Mouse (Mus musculus): ENCODE measurements around the gene Rap1a.
A peak's percentile ranks its signal among the peaks of the same experiment; 100 is the strongest.

The Rap1a gene

DNA sequence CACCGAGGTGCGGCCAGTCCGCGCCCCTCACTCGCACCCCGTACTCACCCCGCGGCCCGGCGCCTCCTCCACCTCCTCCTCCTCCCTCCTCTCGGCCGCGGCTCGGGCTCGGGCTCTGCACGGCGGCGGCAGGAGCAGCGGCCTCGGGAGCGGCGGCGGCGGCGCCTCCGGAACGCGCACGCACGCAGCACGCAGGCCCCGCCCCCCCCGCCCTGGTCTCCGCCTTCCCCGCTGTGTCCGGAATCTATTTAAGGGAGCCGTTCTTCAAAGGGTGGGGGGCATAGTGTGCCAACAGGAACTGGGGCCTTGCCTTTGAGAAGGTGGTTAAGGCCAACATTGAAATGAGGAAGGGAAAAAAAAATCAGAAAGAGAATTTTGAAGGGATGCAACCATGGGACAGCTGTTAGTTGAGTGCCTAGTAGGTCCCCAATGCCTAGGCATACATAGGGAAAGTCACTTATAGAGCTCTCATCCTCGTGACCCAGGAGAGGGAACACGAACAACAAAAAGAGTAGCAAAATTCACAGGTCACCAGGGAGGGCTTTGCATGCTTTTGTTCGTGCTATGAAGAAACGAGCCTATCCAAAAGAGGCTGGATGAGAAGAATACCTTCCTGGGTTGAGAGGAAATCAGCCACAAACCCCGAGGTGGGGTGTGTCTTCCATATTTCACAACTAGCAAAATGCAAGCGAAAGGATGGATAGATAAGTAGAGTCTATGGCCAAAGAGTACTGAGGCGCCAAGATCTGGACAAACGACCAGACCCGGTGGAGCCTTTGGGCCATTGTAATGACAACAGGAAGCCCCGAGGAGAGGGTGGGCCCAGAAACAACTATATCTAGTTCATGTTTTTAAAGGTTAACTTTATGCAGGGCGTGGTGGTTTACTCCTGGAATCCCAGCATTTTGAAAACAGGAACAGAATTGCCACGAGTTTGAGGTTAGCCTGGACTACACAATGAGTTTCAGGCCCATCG lies at the start of gene Rap1a:
Gene Rap1a (minus strand): TSS at position 146 of the 976 bp plus-strand sequence.
- DNase-seq (ENCODE audit: low spot score in 2 of 2) = peak; percentile 51 to 76

DNA sequence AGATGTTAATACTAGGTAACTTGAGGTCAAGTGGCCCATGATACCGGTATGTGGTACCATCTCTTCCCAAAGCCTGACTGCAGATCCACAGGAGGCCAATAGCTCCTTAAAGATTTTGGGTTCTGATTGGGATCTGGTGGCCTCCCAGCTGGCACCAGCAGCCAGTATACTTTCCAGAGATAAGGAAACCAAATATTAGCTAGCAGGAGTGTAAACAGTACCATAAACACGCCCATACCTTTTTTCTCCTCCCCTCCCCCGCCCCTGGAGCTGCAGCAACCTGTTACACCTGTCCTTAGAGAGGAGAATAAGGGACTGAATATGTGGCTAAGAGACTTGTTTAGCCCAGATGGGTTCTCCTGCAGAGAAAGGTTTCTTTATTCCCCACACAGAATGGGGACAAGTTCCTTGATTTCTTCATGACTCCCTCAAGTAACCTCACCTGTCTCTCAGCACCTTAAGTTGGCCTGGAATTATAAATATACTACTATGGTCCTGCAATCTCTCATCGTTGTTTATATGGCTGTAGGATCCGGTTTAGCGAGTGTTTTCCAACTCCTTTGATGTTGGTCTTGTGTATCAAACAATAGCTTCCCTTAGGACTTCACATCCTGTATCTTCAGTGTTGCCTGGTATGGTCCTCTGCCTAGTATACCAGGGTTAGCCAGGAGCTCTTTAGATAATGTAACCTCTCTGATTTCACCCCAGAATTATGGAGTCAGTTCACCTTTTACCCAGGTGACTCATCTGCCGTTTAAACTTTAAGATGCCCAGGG lies 45.3 kb upstream of the Rap1a start:
- DNase-seq (ENCODE audit: low spot score in 2 of 2) = no peak

DNA sequence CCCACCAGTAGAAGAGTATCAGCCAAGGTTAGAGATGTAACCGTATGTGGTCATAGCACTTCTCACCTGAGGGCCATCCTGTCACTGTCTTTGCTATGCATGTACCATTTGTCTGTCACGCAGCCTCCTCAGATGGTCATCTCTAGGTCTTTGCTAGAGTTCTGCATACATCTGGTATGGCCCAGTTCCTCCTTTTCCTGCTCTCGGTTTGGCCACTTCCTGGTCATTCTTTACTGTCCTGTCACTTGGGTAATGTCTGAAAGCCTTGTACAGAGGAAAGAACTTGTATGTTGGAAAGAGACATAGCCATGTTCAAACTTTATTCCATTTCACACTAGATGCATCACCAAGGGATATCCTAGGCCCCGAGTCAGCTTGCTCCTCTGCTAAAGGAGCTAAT lies 38.7 kb upstream of the Rap1a start:
- no peak for DNase-seq (ENCODE audit: low spot score in 2 of 2)

DNA sequence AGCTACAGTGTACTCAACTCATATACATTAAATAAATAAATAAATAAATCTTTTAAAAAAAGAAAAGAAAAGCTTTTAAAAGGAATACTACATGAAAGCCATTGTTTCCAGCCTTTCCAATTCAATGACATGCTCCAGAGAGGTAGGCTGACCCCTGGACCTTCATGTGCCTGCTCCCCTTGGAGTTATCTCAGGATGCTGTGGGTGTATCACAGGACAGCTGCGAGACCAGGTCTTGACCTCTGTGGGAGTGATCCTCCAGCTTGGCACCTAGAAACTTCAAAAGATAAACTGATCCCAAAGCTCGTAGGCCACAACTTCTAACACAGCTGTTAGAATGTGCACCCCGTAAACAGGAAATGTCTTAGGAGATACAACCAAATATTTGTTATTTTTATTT lies 37.5 kb upstream of the Rap1a start:
- DNase-seq (ENCODE audit: low spot score in 2 of 2) = no peak

DNA sequence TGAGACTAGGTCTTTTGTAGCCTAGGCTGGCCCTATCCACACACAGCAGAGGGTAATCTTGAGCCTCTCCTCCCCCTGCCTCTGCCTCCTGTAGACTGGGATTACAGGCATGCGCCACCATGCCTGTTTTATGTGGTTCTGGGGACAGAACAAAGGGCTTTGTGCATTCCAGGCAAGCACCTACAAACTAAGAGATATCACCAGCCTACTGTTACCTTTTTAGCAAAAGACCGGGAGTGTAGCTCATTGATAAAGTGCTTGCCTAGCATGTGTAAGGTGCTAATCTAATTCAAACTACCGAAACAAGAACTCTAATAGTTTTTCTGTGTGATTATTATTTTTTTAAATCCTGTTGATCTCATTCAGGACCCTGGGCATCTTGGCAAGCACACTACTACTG lies 35.7 kb upstream of the Rap1a start:
- DNase-seq (ENCODE audit: low spot score in 2 of 2) = no peak

DNA sequence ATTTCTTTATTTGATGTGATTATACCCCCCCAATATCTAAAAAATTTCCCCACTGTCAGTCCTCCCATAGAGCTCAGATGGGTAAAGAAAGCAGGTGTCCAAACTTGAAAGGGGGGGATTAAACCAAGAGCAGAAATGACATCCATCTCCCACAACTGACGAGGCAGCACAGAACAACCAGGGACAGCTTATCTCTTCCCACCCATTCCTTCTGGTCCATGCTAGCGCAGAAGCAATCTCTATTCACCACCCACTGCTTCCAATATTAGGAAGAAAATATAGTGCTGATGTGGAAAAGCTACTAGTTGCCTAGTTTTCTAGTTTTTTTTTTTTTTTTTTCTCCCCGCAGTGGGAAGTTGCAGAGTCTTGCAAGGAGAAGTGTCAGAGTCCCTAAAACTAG lies 34.7 kb upstream of the Rap1a start:
- no peak for DNase-seq (ENCODE audit: low spot score in 2 of 2)

DNA sequence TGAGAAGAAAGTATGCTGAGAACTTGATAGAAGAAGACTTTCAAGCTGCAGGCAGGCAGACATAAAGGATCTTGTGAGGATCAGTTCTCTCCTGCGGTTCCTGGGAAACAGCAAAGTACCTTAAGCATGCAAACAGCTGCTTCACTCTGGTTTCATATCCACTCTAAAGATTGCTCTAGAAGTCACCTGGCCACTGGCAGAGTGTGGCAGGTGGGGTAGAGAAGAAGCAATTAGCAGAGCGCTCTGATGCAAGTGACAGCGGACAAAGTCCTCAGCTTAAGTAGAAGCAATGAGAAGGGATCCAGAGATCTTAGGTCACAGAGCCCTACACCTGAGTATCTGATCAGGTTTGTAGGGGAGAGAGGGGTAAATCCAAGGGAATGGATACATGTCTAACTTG lies 30.4 kb upstream of the Rap1a start:
- DNase-seq (ENCODE audit: low spot score in 2 of 2) = no peak

DNA sequence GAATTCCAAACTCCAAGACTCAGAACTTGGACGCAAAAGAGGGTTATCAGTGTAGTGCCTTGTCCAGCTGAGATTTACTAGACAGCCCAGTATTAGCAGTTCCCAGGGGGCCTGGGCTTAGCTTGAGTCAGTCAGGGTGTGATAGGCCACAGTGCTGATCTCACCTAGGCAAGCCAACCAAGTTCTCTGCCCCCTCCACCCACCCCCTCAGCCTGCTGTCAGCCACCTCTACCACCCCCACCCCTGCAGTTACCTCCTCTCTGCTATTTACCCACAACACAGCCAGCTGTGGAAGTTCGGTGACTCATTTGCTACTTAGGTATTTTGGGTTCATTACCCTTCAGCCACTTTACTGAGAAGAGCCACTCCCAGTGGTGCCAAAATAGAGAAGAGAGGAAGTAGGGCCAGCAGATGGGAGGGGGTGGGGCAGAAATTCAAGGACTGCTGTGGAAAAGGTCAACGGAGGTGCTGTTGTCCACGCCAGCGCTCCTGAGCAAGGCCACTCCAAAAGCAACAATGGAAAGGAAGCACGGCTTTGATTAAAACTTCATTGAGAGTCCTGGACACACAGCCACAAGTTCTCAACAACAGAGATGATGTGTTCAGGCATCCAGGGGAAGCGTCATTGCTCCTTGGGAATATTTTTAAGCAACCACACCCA lies 24.5 kb upstream of the Rap1a start:
- no peak for DNase-seq (ENCODE audit: low spot score in 2 of 2)

DNA sequence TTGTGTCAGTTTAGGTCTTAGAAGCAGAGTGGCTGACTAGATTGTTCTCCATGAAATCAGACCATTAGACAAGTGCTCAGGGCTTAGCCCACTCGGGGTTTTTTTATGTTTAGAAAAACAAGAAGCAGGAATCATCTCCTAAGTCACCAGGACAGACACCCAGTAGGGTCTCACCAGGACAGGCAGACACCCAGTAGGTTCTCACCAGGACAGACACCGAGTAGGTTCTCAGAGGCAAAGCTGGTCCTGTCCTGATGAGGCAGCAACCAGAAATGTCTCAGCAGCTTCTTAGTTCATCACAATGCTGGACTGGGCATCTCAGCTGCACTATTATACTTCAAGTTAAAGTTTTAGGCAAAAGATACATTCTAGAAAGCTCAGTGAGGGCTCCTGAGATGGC lies 23.6 kb upstream of the Rap1a start:
- no peak for DNase-seq (ENCODE audit: low spot score in 2 of 2)

DNA sequence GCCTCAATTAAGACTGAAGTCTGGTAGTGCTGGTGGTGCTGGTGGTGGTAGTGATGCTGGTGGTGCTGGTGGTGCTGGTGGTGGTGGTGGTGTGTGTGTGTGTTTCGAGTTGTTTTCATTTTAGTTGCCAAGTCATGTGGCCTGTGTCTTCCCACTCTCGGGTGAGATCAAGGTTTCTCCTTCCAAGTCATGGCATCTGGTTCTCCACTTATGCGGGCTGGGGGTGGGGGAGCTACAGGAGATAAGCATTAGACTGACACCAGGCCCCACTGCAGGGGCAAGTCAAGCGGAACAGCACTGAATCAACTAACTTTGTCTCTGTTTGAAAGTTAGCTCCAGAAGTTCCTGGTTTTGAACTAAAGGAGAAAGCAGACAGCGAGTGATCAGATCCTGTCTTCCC lies 23.0 kb upstream of the Rap1a start:
- no peak for DNase-seq (ENCODE audit: low spot score in 2 of 2)

DNA sequence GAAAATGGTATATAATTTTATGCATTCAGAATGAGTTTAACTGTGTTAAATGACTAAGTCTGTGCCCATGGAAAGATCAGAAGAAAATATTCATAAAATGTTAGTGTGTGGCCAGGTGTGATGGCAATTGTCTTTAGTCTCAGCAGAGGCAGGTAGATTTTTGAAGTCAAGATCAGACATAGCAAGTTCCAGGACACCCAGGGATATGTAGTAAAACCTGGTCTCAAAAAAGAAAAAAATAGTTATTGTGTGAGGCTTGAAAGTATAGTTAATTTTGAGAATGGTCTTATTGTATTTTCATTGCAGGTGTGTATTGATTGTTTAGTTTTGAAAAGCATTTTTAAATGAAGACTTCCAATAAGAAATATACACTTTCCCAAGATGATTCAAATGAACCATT lies 22.5 kb upstream of the Rap1a start:
- no peak for DNase-seq (ENCODE audit: low spot score in 2 of 2)

DNA sequence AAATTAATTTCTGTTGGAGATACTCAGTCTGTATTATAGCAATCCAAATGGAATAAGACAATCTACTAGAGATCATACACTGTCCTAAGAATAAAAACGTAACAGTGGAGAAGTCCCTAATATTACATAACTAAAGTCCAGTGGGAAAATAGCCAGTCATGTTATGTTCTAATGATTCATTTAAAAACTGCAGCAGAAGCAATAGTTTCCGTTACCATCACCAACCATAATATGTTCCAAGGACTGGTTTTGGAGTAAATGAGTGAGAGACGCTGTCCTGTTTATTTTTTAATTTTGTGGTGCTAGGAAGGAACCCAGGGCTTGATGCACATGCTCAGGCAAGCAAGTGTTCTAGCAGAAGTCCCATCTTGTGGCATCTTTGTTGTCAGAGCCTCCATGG lies 20.4 kb upstream of the Rap1a start:
- no peak for DNase-seq (ENCODE audit: low spot score in 2 of 2)

DNA sequence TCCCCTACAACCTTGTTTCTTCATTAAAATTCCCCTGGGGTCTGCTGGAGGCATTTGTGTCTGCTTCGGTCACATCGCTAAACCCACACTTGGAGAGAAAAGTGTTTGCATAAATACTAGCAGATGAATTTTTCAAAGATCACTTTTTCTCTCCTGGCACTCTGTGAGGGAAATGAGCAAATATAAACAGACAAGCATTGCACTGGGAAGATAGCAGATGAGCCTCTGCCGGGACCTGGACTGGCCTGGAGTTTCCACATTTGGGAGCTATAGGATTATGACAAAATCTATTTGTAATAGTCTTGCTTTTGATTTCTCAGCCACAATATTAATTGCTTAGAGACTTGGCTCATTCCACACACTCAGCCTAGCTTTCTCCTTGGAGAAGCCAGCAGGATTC lies 19.1 kb upstream of the Rap1a start:
- DNase-seq (ENCODE audit: low spot score in 2 of 2) = no peak

DNA sequence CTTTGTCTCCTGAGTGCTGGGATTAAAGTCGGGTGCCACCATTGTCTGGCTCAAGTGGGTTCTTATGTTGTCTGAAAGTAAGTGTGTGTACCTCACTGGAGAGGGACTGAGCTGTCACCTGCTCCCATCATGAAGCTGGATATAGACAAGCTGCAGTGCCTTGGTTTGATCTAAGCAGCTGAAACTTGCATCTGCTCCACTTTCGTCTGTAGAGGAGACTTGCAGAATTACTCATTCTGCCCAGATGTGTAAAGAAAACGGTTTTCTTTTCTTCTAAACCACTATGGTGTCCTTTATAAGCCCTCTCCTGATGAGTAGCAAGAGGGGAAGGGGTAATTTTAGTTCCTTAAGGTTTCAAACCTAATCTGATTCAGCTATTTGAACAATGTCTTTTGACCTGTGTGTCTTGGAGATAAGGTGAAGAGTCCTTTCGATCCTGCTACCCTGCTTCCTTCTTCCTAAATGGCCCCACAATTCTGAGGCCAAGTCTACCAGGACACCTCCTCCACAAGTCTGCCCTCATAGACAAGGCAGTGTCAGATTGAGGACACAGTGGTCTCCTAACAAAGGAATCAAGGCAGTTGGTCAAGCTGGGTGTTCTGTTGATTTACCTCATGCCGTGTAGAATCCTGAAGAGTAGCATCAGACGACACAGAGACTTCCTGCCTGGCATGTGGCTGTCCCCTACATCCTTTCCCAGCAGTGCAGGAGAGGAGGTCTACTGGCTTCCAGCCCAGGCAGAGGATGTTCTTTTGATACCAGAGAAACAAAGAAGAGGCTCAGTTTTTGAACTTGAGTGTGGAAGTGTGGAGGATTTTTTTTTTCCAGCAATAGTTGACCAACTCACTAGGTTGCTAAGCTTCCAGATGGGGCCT lies 17.2 kb upstream of the Rap1a start:
- no peak for DNase-seq (ENCODE audit: low spot score in 2 of 2)

DNA sequence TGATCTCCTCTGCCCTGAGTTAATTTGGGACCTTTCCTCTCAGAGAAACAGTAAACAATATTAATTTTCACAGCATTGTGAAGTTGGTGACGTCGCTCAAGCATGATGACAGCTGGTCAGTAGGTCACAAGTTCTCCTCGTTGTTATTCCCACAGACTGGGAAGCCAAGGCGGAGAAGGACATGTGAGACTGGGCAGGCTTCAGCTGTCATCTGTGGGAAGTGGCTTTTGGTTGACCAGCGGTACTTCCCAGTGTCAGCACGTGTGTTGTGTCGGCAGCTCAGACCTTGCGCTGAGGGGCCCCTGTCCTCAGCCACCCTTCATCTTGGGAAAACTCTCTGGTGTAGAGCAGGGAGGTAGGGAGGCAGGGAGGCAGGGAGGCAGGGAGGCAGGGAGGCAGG lies 15.0 kb upstream of the Rap1a start:
- no peak for DNase-seq (ENCODE audit: low spot score in 2 of 2)

DNA sequence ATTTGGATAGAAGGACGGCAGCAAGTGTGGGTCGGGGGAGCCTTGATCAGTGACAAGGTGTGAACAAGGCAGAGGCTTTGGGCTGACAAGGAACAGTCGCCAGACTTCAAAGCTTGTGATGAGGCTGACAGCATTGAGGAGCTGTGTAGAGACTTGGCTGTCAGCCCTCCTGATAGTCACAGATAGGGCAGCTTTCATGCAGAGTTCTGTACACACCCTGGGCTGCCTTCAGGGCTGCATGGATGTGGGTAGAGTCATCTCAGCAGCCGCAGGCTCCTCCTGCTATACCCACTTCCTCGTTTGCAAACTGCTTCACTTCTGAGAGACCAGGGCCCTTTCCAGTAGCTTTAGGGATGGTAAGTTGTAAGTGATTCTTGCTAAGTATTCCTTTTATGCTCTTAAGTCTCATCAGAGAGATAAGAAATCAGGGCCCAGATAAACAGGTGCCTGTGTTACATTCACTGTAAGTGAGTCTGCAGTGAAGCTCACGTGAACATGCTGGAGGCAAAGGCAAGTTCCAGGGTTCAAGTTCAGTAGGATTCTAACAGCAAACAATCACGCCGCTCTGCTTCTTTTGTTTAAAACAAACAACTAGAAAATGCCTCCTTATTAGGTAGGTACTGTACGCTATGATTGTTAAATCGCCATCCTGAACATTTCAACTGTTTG lies 14.2 kb upstream of the Rap1a start:
- no peak for DNase-seq (ENCODE audit: low spot score in 2 of 2)

DNA sequence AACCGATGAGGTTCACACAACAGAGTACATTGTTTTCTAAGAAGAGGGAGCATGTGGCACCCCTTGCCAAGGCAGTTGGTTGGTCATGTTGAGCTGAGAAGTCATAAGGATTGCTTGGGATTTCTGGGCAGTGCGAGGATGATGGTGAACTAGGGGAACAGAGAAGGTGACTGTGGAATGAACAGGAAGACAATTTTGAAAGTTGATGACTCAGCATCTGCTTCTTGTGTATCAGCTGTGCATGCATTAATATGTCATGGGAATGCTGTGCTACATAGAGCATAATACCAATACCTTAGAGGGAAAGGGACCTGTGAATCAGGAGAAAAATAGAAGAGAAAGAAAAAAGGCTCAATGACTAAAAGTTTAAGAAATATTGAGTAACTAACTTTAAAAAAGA lies 10.0 kb upstream of the Rap1a start:
- no peak for DNase-seq (ENCODE audit: low spot score in 2 of 2)

DNA sequence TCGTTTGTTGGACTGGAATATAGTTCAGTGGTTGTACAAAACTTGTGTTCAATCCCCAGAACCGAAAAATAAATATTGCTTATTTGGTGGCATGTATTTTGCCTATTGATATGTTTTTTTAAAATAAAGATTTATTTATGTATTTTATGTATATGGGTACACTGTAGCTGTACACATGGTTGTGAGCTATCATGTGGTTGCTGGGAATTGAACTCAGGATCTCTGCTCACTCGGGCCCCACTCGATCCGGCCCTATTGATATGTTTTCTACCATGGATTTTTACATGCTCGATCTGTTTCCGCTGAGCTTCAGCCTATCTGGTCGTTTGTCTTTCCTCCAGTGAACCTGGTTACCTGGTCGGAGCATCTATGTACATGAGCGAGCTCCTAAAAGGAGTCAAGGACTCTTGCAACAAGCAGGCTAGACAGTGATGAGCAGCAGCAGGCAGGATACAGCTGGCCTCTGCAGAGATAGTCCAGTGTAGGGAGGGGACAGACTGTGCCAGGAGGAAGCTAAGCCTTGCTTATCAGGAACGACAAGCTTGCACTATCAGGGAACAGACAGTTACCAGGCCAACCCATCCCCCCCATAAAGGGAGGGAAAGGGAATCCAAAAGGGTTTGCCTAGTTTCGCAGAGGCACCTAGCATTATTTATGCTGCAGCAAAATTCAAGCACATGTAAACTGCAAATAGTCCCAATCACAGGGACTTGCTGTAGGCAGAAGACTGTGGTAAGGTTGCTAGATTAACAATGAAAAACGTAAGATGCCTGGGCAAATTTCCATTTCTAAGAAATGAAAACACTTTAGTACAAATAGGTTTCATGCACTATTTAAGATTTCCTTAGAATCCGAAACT lies 7.3 kb upstream of the Rap1a start:
- no peak for DNase-seq (ENCODE audit: low spot score in 2 of 2)

DNA sequence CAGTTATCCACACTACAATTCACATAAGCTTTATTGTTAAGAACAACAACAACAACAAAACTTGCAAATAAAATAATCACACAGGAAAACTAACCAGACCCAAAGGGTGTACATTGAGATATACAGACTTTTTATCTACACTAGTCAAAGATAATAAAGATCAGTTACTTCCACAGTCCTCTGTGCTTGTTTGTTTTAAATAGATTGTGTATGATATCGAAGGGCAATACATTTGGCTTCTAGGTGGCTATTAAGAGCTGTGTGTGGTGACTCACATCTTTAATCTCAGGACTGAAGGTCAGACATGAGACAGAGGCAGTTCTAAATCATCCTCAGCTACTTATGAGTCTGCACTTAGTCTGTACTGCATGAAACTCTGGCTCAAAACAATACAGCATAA lies 6.5 kb upstream of the Rap1a start:
- no peak for DNase-seq (ENCODE audit: low spot score in 2 of 2)

All from cerebellum, postnatal 4 days (tissue).